Mouse (Mus musculus) kidney, embryonic 16.5 days (tissue): ENCODE measurements around the gene Cdk5r1. TPM values are rescaled to one million over a fixed set of nuclear protein-coding genes. Genes with fewer than 3 reads are reported as not detected.
A peak's percentile ranks its signal among the peaks of the same experiment; 100 is the strongest.
"Not testable (repeated sequence)": the region's sequence is repeated elsewhere in the genome, so short reads cannot be mapped to it uniquely, and the experiment has no call there.

Source experiments
- ATAC-seq: fragments of 200-750 bp; cut with Nextera tagmentation; 2 replicates; pipeline ENCODE4 v1.8.0; 2017; ENCODE audit warnings: moderate TSS enrichment; ENCODE audit not compliant: low FRiP score, low TSS enrichment
- H3K27ac ChIP-seq: fragments of 300-500 bp; sonication (generic); 2 replicates; pipeline ENCODE4 v1.5.1; 2014; ENCODE audit warnings: low read length
- H3K27me3 ChIP-seq: fragments of 300-500 bp; sonication (generic); 2 replicates; pipeline ENCODE4 v1.6.1; 2014; ENCODE audit warnings: low read length, control low read depth, mixed read lengths; ENCODE audit not compliant: insufficient read depth
- H3K36me3 ChIP-seq: fragments of 300-500 bp; sonication (generic); 2 replicates; pipeline ENCODE4 v1.6.1; 2014; ENCODE audit warnings: low read length, control low read depth, mixed read lengths; ENCODE audit not compliant: insufficient read depth
- H3K4me1 ChIP-seq: fragments of 300-500 bp; sonication (generic); 2 replicates; pipeline ENCODE4 v1.6.1; 2014; ENCODE audit warnings: low read length, control low read depth, mixed read lengths; ENCODE audit not compliant: insufficient read depth
- H3K4me2 ChIP-seq: fragments of 300-500 bp; sonication (generic); replicated peaks from 2 replicates; pipeline ENCODE4 v1.6.1; 2014; ENCODE audit warnings: low read depth, low read length
- H3K4me3 ChIP-seq: fragments of 300-500 bp; sonication (generic); 2 replicates; pipeline ENCODE4 v1.5.1; 2014; ENCODE audit warnings: mild to moderate bottlenecking, low read length
- H3K9ac ChIP-seq: fragments of 300-500 bp; sonication (generic); replicated peaks from 2 replicates; pipeline ENCODE4 v1.6.1; 2014; ENCODE audit warnings: low read length
- H3K9me3 ChIP-seq: fragments of 300-500 bp; sonication (generic); 2 replicates; pipeline ENCODE4 v1.6.1; 2016; ENCODE audit warnings: low read length, control low read depth
- WGBS: fragments of 180-500 bp; shearing (Covaris S2); extraction: QIAGEN DNeasy Blood & Tissue Kit; methylation state at CpG from one replicate; pipeline ENCODE4 v1.1.7; 2014; 5-methylcytosine and 5-hydroxymethylcytosine counted together
- polyA plus RNA-seq: library from polyadenylated mRNA; unstranded; fragments of >200 nt; fragmentation: Nextera tagmentation; extraction: Ambion mirVana; gene quantifications from 2 replicates; pipeline ENCODE4 v1.2.1, GENCODE M21; 2015

Gene Cdk5r1
- polyA plus RNA-seq, 1 experiment from 2014 or later: 0.57 TPM

DNA sequence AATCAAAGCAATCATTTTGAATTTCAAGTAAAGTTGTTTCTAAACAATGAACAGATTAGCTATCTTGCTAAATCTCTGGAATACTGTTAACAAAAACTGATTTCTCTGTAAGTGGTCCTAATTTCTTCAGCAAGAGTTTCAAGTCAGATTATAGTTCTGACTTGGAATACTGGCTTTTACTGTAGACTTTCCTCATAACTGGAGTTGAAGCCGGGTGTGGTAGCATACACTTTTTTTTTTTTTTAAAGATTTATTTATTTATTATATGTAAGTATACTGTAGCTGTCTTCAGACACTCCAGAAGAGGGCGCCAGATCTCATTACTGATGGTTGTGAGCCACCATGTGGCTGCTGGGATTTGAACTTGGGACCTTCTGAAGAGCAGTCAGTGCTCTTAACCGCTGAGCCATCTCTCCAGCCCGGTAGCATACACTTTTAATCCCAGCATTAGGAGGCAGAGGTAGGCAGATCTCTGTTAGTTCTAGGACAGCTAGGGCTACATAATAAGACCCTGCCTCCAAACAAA lies 13.2 kb upstream of the Cdk5r1 start:
- WGBS: 90% methylated on average over 4 of the region's 4 CpGs
- H3K27ac ChIP-seq: not testable (repeated sequence)

DNA sequence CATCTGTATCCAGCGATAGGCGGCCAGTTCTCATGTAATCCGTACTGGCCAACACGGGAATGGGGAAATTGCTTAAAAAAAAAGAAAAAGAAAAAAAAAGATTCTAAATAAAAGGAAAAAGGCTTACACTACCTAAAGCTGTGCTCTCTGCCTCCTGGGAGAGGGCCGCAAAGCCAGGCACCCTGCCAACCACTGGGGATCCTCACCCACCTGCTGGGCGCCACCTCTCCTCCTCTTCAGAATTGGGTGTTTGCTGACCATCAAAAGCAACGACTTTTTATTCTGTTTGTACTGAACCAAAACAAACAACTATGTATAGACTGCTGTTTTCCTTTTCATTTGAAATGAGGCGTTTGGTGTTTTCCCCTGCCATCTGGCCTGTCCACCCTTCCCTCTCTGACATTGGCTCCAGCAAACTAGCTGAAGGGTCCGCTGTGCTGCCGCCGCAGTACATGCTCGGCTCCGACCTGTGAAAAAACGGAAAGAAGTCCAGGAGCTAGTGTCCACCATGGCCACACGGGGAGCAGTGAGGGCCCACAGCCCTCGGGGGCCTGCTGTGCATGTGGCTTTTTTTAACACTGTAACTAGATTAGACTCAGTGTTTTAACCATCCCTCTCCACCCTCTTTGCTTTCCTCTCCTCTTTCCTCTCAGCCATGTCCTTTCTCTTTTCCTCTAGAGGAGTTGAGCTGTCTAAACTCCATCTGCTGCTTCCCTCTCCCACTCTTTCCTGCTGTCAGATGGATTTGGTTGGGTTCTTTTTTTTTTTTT lies 4.8 kb upstream of the Cdk5r1 start:
- Histone ChIP-seq H3K27ac (no peak overlapping the region), H3K36me3 (peaks cover 53% of the 10 kb centered on the region), H3K9ac (no peak overlapping the region), H3K9me3 (no peaks in the 10 kb centered on the region), H3K4me3 (no peak overlapping the region), H3K4me1 (no peaks in the 10 kb centered on the region), H3K4me2 (no peak overlapping the region), H3K27me3 (no peaks in the 10 kb centered on the region)
- 82% methylated on average over 16 of the region's 16 CpGs for WGBS
- ATAC-seq: no peak

More for the DNA sequence above, 13.2 kb upstream of the Cdk5r1 start:
- not testable (repeated sequence) for H3K9ac ChIP-seq, H3K4me1 ChIP-seq, ATAC-seq, H3K27me3 ChIP-seq, H3K9me3 ChIP-seq, H3K4me3 ChIP-seq, H3K4me2 ChIP-seq
- H3K36me3 ChIP-seq: peaks cover 67% of the 10 kb centered on the region

DNA sequence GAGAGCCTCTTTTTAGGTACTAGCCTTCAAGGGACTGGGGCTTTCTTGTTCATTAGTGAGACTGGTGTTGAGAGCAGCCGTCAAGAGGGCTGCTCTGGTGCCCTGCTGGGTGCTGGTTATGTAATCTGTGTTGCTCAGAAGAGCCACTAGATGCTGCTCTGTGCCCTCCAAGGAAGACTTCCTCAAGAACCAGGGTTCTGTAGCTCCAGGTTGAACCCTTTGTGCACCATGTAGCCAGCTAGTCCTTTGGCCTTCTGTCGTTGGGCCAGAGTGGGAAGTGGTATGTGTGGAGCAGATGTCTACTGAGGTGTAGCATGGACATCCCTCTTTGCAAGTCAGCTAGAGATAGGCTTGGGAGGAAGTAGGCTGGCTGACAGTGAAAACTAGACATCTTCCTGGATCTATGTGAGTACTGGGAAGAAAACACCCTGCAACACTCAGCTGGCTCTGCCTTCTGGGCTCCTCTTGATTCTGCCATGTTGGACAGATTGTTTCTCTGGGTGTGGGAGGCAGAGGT lies 2.6 kb upstream of the Cdk5r1 start:
- no peak for ATAC-seq
- H3K4me3 ChIP-seq: no peak overlapping the region
- H3K4me1 ChIP-seq: peaks cover 12% of the 10 kb centered on the region
- 78% methylated on average over 2 of the region's 2 CpGs for WGBS
- peaks cover 38% of the 10 kb centered on the region for H3K36me3 ChIP-seq
- H3K9me3 ChIP-seq: no peaks in the 10 kb centered on the region
- H3K9ac ChIP-seq: no peak overlapping the region
- no peaks in the 10 kb centered on the region for H3K27me3 ChIP-seq
- no peak overlapping the region for H3K4me2 ChIP-seq
- H3K27ac ChIP-seq: no peak overlapping the region

DNA sequence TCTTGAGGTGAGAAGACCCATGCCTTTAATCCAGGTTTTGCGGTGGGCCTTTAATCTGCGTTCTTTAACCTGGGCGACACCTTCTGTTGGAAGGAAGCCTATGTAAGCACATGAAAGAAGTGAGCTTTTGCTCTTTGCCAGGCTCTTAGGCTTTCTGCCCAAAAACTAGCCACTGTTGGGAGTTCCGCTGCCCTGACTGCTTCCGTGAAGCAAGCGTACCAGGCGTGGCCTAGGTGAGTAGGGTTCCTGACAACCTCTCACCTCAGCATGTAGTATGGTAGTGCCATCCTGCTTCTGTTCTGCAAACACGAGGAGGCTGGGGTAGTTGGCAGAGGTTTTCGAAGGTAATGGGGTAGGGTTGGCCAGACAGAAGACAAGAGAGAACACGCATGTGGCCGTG lies 2.0 kb upstream of the Cdk5r1 start:
- no peak overlapping the region for H3K4me2 ChIP-seq
- H3K9ac ChIP-seq: no peak overlapping the region
- no peak for ATAC-seq
- WGBS: 90% methylated on average over 11 of the region's 11 CpGs
- H3K27ac ChIP-seq: no peak overlapping the region
- peaks cover 18% of the 10 kb centered on the region for H3K4me1 ChIP-seq
- H3K36me3 ChIP-seq: peaks cover 32% of the 10 kb centered on the region
- H3K27me3 ChIP-seq: no peaks in the 10 kb centered on the region
- no peaks in the 10 kb centered on the region for H3K9me3 ChIP-seq
- no peak overlapping the region for H3K4me3 ChIP-seq

DNA sequence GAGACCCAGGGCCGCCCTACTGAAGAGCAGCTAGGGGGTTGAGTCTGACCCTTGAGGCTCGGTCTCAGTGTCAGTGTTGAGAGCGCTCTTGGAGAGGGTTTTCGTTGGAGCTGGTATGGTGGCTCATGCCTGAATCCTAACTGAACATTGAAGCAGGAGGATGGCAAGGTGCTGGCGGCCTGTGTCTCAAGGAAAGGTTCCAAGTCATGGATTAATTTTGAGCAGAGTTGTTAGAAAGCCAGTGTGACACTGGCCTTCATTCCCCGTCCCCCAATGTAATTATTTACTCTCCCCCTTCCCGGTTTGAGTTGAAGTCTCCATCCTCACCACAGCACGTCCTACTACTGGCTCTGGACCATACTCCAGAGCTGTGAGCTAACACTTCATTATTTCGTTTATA lies 1.3 kb upstream of the Cdk5r1 start:
- H3K9me3 ChIP-seq: no peaks in the 10 kb centered on the region
- no peak overlapping the region for H3K9ac ChIP-seq
- no peak overlapping the region for H3K4me2 ChIP-seq
- H3K27ac ChIP-seq: no peak overlapping the region
- no peak for ATAC-seq
- peaks cover 20% of the 10 kb centered on the region for H3K4me1 ChIP-seq
- no peaks in the 10 kb centered on the region for H3K27me3 ChIP-seq
- 83% methylated on average over 9 of the region's 9 CpGs for WGBS
- peaks cover 25% of the 10 kb centered on the region for H3K36me3 ChIP-seq
- no peak overlapping the region for H3K4me3 ChIP-seq

DNA sequence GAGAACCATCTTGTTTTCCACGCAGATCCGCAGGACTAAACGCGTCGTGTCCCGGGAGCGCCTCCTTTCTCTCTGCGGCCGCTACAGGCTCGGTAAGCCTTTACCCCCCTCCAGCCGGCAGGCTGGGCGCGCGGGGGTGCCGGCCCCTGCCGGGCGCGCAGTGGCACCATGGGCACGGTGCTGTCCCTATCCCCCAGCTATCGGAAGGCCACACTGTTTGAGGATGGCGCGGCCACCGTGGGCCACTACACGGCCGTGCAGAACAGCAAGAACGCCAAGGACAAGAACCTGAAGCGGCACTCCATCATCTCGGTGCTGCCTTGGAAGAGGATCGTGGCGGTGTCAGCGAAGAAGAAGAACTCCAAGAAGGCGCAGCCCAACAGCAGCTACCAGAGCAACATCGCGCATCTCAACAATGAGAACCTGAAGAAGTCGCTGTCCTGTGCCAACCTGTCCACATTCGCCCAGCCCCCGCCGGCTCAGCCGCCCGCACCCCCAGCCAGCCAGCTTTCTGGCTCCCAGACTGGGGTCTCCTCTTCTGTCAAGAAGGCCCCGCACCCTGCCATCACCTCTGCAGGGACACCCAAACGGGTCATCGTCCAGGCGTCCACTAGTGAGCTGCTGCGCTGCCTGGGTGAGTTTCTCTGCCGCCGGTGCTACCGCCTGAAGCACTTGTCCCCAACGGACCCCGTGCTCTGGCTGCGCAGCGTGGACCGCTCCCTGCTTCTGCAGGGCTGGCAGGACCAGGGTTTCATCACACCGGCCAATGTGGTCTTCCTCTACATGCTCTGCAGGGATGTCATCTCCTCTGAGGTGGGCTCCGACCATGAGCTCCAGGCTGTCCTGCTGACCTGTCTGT lies 747 bp downstream of the Cdk5r1 start:
- Histone ChIP-seq H3K27me3 (no peaks in the 10 kb centered on the region), H3K9ac (peak overlapping the region; percentile 81), H3K4me1 (peaks cover 20% of the 10 kb centered on the region), H3K4me3 (peak overlapping the region; percentile 83), H3K9me3 (no peaks in the 10 kb centered on the region), H3K36me3 (peaks cover 12% of the 10 kb centered on the region; the same call in 1 of the 2 replicates), H3K27ac (0 out of 2 replicates have a peak overlapping the region, but pooled peaks have one; percentile 9), H3K4me2 (peak overlapping the region; percentile 100)
- WGBS: 12% methylated on average over 55 of the region's 55 CpGs
- ATAC-seq: no peak; the same call in none of the 2 replicates

DNA sequence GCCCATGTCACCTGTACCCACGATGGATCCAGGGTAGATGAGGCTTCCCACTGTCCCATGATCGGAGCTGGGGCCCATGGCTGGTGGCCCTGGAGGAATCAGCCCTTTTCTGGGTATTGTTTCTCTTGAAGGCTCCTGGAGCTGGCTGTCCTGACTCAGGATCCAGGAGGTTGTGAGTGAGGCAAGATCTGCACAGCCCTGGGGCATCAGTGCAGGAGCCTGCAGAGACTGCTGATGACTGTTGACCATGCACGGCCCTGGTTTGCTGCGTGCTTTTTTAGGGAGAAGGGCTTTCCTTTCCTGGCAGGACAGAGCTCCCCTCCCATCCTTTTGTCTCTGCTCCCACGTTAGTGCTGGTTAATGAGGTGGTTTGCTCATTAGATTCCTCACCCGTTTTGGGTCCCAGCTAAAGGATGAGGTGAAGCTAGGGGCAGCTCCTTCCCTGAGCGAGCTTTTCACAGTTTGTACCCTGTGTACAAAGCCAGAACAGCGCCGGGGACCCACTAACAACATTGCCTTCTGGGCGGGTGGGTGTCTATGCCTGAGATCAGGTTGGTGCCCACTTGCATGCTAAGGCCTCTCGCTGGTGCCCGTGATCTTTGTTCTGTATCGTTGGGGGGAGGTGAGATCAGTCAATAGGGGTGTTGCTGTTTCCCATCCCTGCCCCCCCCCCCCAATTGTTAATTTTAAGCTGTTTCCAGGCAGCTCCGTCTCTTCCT lies 2.0 kb downstream of the Cdk5r1 start:
- Histone ChIP-seq H3K27me3 (no peaks in the 10 kb centered on the region), H3K4me1 (peaks cover 20% of the 10 kb centered on the region), H3K9me3 (no peaks in the 10 kb centered on the region), H3K36me3 (peaks cover 5% of the 10 kb centered on the region; the same call in 1 of the 2 replicates), H3K4me2 (no peak overlapping the region), H3K4me3 (no peak overlapping the region), H3K9ac (no peak overlapping the region), H3K27ac (no peak overlapping the region)
- no peak for ATAC-seq
- 56% methylated on average over 14 of the region's 14 CpGs for WGBS

DNA sequence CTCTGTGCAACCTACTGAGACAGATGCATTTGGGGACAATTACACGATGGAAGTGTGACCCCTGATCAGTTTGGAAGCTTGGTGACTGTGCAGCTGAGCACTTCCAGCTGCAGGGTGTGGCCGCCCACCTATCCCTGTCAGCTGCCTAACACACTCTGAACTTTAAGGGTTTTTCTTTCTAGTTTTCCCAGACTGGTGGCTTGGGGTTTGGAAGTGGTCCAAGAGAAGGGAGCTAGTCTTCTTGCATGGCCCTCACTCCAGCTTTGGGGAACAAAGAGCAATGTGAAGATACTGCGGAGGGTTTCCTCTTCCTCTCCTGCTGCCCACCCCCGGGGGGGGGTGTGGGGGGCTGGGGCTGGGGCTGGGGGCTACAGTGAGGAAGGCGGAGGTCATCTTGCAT lies 2.6 kb downstream of the Cdk5r1 start:
- peaks cover 1% of the 10 kb centered on the region; the same call in 1 of the 2 replicates for H3K36me3 ChIP-seq
- H3K4me3 ChIP-seq: no peak overlapping the region
- H3K9me3 ChIP-seq: no peaks in the 10 kb centered on the region
- 0 out of 2 replicates have a peak overlapping the region, but pooled peaks have one; percentile 7 for H3K4me2 ChIP-seq
- H3K4me1 ChIP-seq: peaks cover 25% of the 10 kb centered on the region
- no peak for ATAC-seq
- H3K9ac ChIP-seq: no peak overlapping the region
- WGBS: 66% methylated on average over 5 of the region's 5 CpGs
- no peaks in the 10 kb centered on the region for H3K27me3 ChIP-seq
- no peak overlapping the region for H3K27ac ChIP-seq
